9 mouse cellular contexts compared by ENCODE assay signal in the genomic region with DNA sequence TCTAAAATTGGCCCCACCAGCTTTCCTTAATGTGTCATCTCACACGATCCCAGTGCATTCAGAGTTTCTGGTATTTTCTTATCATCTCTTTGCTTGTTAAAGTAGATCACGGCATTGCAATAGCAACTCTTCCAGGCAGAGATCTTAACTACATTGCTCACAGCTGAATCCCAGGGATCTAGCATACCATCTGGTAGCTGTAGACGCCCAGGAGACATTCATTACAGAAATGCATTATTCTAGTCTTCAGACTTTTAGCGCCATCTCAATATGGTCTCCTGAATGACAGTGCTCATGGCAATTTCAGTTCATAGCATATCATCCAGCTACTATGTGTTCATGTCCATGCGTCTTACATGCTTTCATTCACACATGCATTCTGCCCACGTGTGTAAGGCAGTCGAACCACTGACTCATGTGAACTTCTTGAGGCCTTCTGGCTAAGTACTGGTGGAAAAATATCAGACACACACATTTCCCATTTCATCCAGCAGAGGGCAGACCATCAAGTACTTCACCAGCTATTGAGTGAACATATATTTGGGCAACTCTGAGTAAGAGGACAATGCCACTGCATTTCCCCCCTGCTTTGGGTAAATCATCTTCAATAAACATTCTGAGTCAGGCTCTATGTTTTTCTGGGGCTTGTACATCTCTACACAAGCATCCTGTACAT.
DNase-seq lines count a peak whose midpoint lies in the region; ATAC-seq and TF ChIP-seq lines count a peak whose summit lies in the region.
"Had no signal": no experiment of that assay in that cellular context is flagged by ENCODE, and none has a peak within 500 bp of the region (broad histone marks: within the 10 kb centered on the region; RNA-seq: fewer than 3 reads in every experiment).

No protein-coding gene starts in this region.

- no peaks in the 10 kb centered on the region for H3K9me3 ChIP-seq in heart, embryonic 12.5 days (replicated peaks)
- H3K9me3 ChIP-seq: megakaryocyte, embryonic 14.5 days had no signal

- no peak overlapping the region for H3K9ac ChIP-seq in heart, embryonic 12.5 days

- no peaks in the 10 kb centered on the region for H3K36me3 ChIP-seq in heart, embryonic 12.5 days

- H3K27ac ChIP-seq in heart, embryonic 12.5 days (ENCODE audit: poor library complexity, severe bottlenecking) = no peak overlapping the region

- H3K4me3 ChIP-seq in heart, embryonic 12.5 days = no peak overlapping the region
- no peak overlapping the region for H3K4me3 ChIP-seq in lung, adult 2 months (replicated peaks; ENCODE audit: extremely low read depth, low read depth, low read length)
- H3K4me3 ChIP-seq: megakaryocyte, embryonic 14.5 days had no signal

- peak; percentile 59 for TF ChIP-seq CTCF in lung, adult 2 months (IDR thresholded peaks at IDR 0.05; ENCODE audit: insufficient read depth, low read length)

- H3K4me2 ChIP-seq in heart, embryonic 12.5 days = no peak overlapping the region

- WGBS in heart, embryonic 12.5 days = 56% methylated on average over 7 of the region's 7 CpGs
- whole genome bisulfite sequencing in lung, adult 2 months = 57% methylated on average over 7 of the region's 7 CpGs

- H3K4me1 ChIP-seq in heart, embryonic 12.5 days (replicated peaks) = peaks cover 7% of the 10 kb centered on the region
- H3K4me1 ChIP-seq in lung, adult 2 months (ENCODE audit: control insufficient read depth, insufficient read depth, low read length) = no peaks in the 10 kb centered on the region

- H3K27me3 ChIP-seq in heart, embryonic 12.5 days (replicated peaks) = no peaks in the 10 kb centered on the region
- H3K27me3 ChIP-seq: megakaryocyte, embryonic 14.5 days had no signal

- peak; percentile 83 to 94 for DNase-seq in heart, adult 18-20 months
- peak; percentile 91 for DNase-seq in NIH3T3 (ENCODE audit: low read depth)
- DNase-seq in cerebellum, postnatal 25 days = peak; percentile 61 to 80
- DNase-seq in gastrocnemius, adult 8-10 months (ENCODE audit: low spot score in 2 of 2) = peak; percentile 65 to 66
- DNase-seq in kidney, postnatal 14 days = peak; percentile 86
- peak; percentile 78 for DNase-seq in lung, adult 2 months
- peak; percentile 27 for DNase-seq in spleen, adult 12 weeks (ENCODE audit: low spot score)

- no peak for ATAC-seq in heart, embryonic 12.5 days (ENCODE audit: insufficient number of reproducible peaks, low FRiP score)

- no peak for TF ChIP-seq POLR2A in lung, adult 2 months (IDR thresholded peaks at IDR 0.05; ENCODE audit: borderline replicate concordance, extremely low read depth, low read depth, low read length)

Comparison
In these comparisons a context has a peak if more than half of its experiments do, and no peak if none do; other contexts are left out.
1. DNase-seq: peak in every context shown above with its lines; median percentile 91 in NIH3T3; 88 in heart, adult 18-20 months; 86 in kidney, postnatal 14 days; 78 in lung, adult 2 months; 70 in cerebellum, postnatal 25 days; 66 in gastrocnemius, adult 8-10 months; 27 in spleen, adult 12 weeks.